Mouse (Mus musculus): ENCODE measurements around the gene Rnf8.

- TF ChIP-seq CTCF (IDR thresholded peaks at IDR 0.05; ENCODE audit: borderline replicate concordance, control insufficient read depth, extremely low read depth, insufficient read depth, low read length, poor library complexity): no peak
- TF ChIP-seq POLR2A (IDR thresholded peaks at IDR 0.05; ENCODE audit: control insufficient read depth, extremely low read depth, insufficient read depth, low read length, poor library complexity): no peak
These were observed 68.5 kb downstream of the Rnf8 start for GRCm38 (mm10) chr17:29683127-29683526.
